Mouse (Mus musculus) adrenal gland (tissue): ENCODE data around the gene Snx19.

Experiments used
- intact Hi-C: fragments of 180-260 bp; cut with DNase I; formaldehyde crosslinking; loops from one replicate; pipeline ENCODE4 v1.15.1; 2025
- long read RNA-seq, 2 experiments: library from polyadenylated mRNA; unstranded; transcript quantifications; one replicate each; pipeline ENCODE4 v2.0.0; 2020; ENCODE audit warnings: borderline replicate concordance in 1 of 2; ENCODE audit not compliant: insufficient replicate concordance in 1 of 2

The Snx19 gene
- long read RNA-seq, experiment 1, full-length matches to known transcripts = 4 of 13 reads
- long read RNA-seq, experiment 1, partial matches to known transcripts = 3 of 13 reads
- long read RNA-seq, experiment 1, other reads (novel, unspliced or antisense) = 6 of 13 reads
- long read RNA-seq, experiment 2, full-length matches to known transcripts = 1 of 10 reads
- long read RNA-seq, experiment 2, partial matches to known transcripts = 0 of 10 reads
- long read RNA-seq, experiment 2, other reads (novel, unspliced or antisense) = 9 of 10 reads

DNA sequence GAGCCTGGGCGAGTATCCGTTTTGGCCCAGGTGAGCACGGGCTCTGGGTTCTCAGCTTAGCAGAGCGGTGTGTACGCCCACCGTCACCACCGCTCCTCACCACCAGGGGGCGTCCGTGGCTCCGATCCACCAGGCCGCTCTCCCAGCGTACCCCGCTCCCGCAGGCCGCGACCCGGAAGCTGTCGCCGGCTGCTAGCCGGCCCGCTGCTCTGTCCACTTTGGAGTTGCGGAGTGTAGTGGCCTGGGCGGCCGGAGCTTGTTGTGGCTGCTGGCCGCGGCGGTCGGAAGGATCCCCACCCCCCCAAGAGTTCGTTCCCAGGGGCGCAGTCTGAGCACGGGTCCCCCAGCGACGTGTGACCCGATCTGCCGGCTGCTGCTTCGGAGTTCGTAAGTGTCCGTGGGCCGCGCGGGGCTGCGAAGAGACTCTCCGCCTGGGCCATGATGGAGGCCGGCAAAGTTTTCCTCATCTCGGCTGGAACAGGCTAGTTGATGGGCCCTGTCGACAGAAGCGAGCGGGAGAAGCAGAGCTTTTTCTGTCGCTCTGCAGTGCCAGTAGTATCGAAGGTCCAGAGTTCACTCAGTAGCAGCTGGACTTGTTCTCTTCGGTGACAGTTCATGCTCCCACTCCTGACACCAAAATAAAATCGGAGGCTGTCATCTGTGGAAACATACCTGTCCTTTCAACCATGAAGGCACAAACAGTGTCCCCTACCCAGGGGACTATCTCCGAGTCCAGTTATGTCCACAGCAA is at the start of gene Snx19:
Gene Snx19, plus strand, starts transcription at position 227 of the 751 bp plus-strand sequence.
- intact Hi-C loops = loop anchor here (10.0 kb wide), 1 partner anchor 762 kb away; no protein-coding TSS in a partner anchor

DNA sequence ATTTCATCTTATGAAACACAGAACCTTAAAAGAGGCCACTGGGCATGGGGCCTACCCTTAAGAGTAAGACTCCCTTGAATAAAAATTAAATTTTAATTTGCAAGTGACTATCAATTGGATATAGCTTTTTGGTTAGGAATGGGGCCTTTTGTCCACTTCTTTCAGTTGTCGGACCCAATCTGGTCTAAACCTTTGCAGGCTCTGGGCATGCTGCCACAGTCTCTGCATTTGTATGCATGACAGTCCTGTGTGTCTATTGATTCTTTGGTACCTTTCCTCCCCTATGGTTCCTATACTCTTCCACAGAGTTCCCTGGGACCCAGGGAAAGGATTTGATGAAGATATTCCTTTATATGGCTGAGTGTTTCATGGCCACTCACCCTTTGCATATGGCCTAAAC is 26.1 kb upstream of the Snx19 start:
- intact Hi-C loops = no loop called here

DNA sequence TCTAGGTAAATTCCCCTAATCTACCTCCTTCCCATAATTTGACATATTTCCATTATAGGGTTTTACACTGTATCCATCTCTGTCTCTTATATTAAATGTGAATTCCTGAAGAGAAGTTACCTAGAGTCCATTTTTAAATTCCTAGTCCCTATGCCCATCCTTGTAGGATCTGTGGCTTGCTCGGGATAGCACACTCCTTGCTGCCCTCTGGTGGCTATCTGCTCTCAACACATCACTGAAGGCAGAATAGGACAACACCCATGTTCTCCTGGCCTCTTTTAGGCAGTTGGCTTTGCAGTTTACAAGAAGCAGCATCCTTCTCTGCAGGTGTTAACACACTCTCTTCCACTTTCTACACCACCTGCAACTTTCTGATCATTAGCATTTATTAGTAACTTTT is 4.0 kb upstream of the Snx19 start:
- intact Hi-C loops = loop anchor here (10.0 kb wide), 1 partner anchor 758 kb away; no protein-coding TSS in a partner anchor

DNA sequence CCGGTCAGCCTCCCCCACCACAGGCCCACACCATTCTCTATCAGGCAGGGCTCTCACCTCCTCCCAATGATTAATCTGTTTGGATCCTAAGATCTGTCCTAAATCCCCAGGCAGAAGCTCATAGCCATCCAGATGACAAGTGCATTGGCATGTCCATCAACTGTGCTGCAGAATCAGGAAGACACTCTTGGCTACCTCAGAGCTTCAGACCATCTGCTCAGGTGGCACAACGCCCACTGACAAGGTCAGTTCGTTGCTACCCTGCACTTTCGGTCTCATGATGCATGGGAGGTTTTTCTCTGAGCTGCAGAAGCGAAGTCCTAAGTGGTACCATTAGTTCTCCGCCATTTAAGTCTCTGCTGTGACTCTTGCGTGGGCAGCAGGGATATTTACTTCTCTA is 1.7 kb upstream of the Snx19 start:
- intact Hi-C loops = loop anchor here (10.0 kb wide), 1 partner anchor 760 kb away; no protein-coding TSS in a partner anchor

DNA sequence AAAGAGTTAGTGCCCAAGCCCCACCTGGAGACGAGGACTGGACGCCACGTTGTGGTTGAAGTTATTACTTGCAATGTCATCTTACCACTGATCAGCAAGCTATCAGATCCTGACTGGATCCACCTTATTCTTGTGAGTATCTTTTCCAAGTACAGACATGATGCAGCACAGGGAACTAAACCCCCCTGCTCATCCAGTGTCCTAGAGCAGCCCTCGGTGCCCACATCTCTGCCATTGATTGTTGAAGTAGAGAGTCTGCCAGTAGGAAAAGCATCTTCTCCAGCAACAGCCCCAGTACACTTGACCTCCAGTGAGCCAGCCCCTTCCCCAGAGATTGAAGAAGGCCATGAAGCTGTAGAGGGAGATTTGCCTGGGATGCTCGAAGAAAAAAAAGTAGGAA is 1.3 kb downstream of the Snx19 start:
- intact Hi-C loops = loop anchor here (10.0 kb wide), 1 partner anchor 763 kb away; no protein-coding TSS in a partner anchor

DNA sequence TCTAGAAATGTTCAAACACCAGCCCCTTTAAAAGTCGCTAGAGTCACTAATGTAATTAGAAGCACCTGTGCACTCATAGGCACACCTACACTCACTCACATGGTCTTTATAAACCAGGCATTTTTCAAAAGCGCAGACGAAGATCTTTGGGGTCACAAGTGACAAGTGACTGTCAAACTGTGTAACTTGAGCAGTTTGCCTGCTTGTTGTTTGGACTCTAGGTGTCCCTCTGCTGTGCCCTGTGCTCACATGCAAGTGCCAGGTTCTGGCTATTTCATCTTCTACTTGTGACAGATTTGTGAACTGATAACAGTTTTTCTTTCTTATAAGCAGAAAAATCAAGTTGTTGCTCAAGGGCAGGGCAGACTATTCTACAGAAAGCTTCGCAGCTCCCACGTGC is 3.5 kb downstream of the Snx19 start:
- intact Hi-C loops = no loop called here

DNA sequence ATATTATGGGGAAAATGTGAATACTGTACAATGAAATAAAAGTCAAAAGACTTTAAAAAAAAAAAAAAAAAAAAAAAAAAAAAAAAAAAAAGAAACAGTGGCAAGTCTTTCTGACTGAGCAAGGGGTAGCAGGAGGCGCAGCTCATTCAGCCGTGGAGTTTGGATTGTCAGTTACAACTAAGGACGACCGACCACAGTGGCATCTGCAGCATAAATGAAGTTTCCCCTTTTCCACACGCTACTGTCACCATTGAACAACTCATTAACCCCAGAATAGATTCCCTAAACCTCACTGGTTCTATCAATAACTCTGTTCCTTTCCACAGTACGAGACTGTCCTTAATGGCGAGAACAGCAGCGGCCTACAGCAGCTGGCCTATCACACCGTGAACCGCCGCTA is 5.0 kb downstream of the Snx19 start:
- intact Hi-C loops = no loop called here

DNA sequence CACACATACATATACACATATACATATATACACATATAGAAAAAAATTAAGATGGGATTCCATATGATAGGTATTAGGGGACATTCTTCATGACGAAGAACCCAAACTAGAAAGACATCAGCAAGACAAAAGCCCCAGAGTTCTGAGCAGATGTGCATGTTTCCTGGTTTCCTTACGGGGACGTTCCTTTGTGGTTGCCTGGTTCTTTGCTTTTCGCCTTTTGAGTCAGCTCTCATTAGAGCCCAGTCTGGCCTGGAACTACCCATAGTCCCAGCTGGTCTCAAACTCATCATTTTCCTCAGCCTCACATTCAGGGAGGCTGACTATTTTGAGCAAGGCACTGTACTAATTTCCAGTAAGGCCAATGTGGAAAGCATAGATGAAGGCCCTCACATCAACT is 7.0 kb downstream of the Snx19 start:
- intact Hi-C loops = no loop called here

DNA sequence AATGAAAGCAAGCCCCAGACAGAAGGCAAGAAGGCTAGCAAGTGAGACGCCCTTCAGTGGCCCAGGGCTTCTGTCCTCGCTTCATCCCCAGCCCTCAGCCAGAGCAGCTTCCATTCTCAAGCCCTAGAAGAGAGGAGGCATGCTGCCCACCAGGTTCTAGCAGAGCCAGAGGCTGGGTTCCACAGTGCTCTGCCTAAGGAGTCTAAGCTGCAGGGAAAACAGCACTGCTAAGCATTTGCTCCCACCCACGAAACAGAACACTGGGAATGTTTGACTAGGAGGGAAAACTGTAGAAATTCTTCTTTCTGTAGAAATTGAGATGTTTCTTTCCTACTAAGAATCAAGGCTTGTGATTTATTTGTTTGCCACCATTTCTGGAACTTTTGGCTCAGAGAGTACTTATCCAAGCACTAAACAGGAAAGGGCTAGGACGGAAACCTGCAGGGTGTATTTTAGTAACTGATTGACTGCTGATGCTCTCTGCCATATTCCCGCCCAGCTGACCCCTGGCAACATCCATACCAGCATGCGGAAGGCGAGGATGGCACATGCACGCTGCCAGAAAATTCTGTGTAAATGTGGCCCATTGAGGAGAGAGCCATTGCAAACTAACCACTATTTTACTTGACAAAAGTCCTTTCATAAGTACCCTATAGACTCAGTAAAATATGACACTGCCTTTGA is 9.1 kb downstream of the Snx19 start:
- intact Hi-C loops = loop anchor here (5.0 kb wide), 1 partner anchor 646 kb away; no protein-coding TSS in a partner anchor

DNA sequence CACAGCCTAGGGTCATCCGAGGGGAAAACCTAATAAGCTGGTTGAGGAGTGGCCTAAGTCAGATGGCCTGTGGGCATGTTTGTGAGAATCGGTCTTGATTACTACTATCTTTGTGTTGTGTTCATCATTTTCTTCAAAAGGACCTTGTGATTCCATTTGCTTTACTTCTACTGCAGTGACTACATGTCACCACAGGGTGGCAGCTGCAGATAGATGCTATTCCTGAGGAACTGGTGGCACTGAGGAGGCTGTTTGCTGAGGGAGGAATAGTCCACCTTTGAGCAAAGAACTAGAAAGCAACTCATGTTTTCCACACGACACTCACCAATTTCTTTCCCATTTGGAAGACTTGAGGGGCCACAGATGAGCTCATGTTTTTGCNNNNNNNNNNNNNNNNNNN is 11.6 kb downstream of the Snx19 start:
- intact Hi-C loops = loop anchor here (5.0 kb wide), 1 partner anchor 644 kb away; no protein-coding TSS in a partner anchor

DNA sequence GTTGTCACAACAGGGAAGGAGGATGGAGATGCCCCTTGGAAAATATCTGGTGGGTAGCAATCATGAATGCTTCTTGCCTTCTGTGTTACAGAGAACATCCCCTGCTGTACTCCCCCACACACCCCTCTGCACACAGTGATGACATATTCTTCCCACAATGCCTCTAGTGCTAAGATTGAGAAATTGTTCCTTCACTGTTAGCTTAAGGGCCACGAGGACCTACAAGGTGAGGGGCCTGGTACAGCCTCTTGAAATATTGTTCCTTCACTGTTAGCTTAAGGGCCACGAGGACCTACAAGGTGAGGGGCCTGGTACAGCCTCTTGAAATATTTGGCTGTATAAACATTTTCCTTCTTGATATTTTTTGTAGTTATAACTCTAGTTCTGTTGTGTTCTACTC is 14.9 kb downstream of the Snx19 start:
- intact Hi-C loops = loop anchor here (5.0 kb wide), 1 partner anchor 41 kb away; no protein-coding TSS in a partner anchor

DNA sequence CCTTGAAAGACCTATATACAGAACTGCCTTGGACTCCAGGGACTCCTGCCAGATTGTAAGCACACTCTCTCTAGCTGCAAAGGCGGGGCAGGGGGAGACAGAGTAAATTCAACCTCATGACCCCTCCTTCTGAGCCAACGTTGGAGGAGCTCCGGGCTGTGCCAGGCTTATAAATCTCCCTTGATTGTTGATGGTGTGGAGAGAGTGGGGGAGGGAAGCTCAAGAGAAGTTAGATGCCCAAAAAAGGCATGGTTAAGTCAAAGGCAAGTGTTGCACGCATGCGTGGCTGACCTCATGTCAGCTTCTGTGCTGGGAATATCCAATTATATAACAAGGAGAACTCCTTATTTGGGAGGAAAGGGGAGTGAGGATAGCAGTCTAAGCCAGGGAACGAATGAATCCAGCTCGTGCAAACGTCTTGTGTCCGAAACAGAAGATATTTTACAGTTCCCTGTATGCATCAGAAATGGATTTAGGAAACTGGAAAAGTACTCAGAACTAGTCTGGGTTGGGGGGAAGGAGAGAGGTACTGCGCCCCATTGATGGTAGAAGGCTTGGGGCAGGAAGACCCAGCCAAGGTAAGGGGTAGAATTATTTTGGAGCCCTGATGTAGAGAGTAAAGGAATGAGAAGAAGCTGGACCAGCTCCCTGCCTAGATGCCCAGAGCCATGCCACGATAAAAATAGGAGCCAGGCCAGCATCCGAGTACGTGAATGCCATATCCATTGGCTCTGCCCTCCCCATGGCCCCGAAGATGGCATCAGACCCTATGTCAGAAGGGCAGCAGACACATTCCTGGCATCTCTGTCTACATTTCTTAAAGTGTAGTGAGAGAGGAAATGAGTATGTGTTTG is 18.6 kb downstream of the Snx19 start:
- intact Hi-C loops = no loop called here

DNA sequence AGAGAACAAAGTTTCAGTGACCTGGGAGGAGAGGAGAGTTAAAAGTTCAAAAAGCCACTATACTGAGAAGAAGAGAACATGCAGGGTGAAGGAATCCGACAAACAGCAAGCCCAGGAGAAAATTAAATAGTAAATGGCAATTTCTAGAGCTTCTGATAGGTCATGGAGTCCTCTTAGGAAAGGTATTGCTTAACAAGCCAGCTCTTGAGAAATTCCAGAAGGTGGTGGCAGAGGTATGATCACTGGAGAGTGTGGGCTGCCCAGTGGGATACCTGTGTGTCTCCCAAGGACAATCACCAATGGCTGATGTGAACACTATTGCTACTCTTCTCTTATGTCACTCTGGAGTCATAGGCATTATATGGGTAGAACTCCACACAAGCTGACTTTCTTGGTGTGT is 19.2 kb downstream of the Snx19 start:
- intact Hi-C loops = no loop called here

DNA sequence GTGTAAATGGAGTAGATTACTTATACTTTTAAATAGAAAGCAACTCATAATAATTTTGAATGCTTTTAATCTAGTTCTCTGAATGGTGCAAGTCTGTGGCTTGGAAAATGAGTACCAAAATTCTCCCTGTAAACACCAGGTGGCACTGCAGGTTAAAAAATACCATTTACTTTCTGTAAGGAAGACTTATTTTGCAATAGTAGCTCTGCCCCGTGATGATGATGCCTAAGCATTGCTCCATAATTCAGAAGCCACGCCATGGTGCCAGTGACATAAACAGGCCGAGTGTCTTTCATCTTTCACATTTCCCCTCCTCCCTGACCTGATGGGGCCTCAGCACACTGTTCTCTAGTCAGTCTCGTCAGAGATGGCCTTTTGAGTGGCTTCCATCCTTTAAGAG is 21.6 kb downstream of the Snx19 start:
- intact Hi-C loops = no loop called here

DNA sequence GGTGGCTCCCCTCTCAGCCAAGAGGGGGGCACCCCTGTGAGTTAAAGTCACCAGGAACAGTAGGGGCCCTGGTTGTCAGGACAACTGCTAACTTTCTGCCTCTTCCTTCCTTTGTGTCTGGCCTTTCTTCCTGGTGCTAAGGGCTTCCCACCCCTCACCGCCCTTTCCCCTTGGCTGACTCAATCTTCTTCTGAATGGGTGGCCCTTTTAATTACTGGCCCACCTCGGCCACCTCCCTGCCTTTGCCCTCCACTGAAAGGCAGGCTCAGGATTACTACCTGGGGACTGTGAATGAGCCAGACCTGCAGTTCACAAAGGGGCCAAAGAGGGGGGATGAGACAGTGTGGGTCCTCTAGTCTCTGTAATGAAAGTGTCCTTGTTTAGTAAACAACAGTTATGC is 23.0 kb downstream of the Snx19 start:
- intact Hi-C loops = no loop called here

DNA sequence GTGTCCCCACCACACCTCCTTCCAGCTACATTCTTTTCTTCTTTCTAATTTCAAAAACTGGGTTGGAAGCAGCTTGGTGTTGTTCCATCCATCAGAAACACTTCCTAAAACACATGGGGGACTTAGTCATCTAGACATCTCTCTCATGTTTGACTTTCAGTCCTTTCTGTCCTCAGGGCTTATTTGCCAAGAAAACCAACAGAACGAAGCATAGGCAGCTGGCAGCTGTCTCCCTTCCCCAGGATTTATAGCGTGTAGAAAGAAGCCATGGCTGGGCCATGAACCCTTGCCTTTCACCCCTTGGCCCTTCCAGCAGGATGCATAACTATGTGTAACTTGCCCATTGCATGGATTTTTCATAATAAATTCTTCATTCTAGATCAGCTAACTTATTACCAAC is 23.9 kb downstream of the Snx19 start:
- intact Hi-C loops = no loop called here

DNA sequence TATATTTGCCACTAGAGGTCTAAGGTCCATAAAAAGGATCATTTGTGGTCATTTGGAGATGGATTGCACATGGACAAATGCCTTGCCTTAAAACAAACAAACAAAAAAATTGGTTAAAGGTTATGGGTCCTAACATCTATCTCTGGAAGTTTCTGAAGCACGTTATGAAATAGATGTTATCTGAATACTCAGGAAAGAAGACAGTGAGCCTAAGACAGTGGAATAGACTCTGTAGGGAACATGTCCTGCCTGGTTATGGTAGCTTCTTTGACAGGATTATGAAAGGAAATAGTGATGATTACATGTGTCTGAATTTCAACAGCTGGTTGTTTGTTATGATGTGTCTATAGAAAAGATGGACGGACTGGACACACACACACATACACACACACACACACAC is 27.6 kb downstream of the Snx19 start:
- intact Hi-C loops = no loop called here

DNA sequence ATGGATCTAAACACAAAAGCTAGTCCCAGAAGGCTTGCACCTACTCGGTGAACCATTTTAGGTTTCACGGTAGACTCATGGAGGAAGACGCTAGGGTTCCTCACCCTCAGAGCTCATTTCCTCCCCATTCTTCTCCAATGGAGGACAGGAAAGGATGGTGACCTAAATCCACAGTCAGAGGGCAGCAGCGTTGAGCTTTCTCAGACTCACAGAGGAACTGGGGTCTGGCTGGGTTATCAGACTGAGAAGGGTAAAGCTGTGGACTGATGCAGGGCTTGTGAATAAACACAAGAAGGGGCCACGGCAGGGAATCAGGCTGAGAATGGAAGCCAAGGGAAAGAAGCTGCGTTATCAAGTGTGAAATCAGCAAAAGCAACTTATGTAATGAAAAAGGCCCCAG is 29.3 kb downstream of the Snx19 start:
- intact Hi-C loops = no loop called here

DNA sequence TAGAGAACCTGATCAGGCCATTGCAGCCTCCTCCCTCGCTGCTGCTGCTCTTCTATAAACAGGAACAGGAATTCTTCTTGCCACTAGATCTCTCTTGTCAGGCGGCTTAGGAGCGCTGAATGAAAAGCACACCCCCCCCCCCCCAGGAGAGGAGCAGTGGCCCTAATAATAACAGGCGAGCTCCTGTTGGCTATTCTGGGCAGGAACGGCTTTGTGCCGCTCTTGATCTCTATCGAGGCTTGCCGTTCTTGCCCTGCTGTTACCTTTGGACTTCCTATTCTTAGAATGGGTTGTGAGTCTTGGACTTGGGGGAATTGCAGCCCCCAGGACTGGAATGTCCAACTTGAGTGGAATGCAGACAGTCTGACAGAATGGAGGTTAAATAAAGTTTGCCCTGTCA is 33.6 kb downstream of the Snx19 start:
- intact Hi-C loops = no loop called here

DNA sequence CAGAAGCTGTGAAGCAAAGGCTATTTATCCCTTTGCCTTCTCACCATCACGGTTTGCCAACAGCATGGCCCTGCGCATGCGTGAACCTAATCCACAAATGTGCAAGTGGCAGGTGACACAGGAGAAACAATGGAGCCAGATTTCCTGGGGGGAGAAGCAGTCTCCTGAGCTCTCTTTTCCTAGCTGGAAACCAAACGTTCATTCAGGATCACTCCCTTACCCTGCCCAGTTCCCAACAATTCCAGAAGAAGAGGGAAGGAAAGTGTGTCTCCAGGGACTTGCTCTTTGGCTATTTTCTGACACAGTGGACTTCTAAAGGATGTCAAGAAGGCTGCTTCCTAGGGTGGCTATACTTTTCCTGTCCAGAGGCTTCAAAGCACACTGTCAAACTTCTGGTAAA is 37.8 kb downstream of the Snx19 start:
- intact Hi-C loops = no loop called here

DNA sequence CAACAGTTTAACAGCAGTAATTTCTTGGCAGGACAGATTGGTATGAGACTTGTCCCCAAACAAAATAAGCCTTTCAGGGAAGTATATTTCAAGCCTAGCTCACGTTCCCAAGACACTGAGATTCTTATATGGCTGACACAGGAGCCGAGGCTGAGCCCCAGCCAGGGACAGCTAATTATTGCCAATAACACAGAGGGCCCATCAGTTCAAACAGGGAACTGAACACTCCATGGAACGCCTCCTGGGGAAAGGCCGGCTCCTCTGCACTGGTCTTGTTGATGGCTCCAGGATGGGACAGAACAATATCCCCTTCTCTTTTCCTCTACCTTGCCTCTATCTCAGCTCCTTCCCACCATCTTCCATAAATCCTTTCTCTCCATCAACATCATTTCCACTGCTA is 53.1 kb downstream of the Snx19 start:
- intact Hi-C loops = loop anchor here (1.0 to 5.0 kb wide), 3 partner anchors 38 to 603 kb away; no protein-coding TSS in a partner anchor
